Mouse (Mus musculus): Measurements from ENCODE around the gene Bicc1.

Gene Bicc1

DNA sequence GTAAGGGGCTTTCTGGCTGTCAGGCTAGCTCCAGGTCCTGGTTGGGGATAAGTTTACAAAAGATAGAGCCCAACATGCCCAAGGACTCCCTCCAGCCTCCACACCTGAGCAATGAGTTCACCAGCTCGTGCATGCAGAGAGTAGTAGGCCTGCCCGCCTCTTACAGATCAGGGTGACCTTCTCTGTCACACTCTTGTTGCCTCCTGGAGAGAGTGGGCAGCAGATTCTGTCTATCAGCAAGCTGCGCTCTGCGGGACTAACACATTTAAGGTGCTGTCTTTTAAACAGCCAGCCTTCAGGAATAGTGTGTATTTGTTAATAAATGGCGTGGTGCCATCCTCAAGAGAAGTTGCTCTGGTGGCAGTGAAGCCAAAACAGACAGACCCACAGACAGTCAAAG is 101.4 kb downstream of the Bicc1 start:
- ATAC-seq (ENCODE audit: low TSS enrichment): no peak

DNA sequence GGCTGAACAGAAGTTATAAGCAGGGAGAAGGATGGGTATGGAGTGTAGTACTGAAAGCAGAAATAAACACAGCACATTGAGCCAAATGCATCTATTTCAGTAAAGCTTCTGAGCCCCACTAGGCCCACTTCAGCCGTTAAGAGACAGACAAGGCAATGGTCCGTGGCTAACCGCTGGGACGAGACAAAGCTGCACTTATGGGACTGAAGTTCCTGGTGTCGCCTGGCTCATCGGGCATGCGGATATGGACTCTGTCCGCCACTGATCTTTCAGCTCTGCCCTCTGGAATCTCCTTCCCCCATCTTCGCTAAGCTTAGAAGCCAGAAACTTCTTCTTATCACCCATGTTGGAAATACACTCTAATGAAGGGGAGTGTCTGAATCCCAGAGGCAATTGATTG is 106.8 kb downstream of the Bicc1 start:
- ATAC-seq (ENCODE audit: low TSS enrichment): peak; percentile 72

DNA sequence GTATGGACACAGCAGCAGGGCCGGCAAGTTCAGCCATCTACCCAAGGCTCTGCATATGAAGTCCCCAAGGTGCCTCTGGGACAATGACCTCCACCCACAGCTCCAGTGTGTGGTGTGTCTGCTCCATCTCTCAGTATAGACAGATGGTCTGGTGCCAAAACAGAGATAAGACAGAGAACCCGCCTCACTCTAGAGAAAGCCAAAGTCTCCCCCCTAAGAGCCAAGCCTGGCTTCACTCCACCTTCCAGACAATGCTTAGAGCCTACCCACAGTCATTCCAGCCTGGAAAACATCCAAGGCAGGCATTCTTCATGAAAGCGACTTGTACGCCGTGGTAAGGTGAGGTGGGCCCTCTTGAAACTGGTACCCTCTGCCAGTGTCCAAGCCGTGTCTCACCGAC is 107.3 kb downstream of the Bicc1 start:
- peak; percentile 45 for ATAC-seq (ENCODE audit: low TSS enrichment)

DNA sequence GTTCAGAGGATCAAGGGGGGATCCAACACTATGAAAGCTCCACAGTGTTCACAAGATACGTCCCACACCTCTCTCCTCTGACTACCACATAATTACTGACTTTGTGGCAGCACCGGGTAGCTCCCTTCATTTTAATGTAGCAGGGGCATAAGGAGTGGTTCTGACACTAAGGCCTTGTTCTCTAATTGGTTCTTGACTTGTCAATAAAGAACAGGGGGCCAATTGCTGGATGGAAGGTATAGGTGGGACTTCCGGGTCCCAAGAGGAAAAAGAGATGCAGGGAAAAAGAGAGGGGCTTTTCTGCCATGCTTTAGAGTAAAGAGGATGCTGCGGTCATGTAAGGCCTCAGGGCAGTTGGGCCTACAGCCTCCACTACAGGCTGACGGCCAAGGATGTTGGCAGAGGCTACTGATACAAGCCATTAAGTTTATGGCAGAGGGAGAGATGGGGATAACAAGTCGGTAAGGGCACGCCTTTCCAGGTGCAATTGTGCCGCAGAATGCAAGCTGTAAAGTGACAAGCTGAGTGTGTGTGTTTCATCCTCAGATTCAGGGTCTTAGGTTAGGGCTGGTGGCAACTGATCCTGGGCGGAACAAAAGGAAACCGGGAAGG is 108.7 kb downstream of the Bicc1 start:
- ATAC-seq (ENCODE audit: low TSS enrichment): no peak

DNA sequence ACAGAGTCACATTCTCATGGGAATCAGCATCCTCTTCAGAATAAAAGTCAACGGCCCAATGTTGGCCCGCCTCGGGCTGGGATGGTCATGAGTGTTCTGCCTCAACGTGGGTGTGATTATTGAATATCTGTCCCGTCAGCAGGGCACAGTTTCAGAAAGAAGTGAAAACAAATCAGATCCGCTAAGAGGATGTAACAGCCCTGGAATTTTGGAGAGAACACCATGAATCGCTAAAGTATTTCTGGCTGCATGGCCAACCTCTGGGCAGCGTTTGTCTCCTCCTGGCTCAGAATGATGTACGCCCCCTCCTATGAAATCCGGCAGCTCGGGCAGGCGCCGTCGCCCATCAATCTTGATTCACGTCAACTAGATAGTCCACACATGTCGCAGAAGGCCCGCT is 110.2 kb downstream of the Bicc1 start:
- ATAC-seq (ENCODE audit: low TSS enrichment): no peak

DNA sequence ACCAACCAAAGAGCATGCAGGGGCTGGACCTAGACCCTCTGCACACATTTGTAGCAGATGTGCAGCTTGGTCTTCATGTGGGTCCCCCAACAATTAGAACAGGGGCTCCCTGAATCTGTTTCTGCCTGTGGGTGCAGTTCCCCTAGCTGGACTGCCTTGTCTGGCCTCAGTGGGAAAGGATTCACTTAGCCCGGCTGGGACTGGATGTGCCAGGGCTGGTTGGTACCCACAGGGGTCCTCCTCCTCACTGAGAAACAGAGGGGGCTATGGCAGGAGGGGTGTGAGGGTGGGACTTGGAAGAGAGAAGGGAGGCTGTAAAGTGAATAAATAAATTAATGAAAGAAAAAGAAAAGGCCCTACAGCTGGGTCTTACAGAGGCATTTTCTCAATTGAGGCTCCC is 115.1 kb downstream of the Bicc1 start:
- no peak for ATAC-seq (ENCODE audit: low TSS enrichment)

DNA sequence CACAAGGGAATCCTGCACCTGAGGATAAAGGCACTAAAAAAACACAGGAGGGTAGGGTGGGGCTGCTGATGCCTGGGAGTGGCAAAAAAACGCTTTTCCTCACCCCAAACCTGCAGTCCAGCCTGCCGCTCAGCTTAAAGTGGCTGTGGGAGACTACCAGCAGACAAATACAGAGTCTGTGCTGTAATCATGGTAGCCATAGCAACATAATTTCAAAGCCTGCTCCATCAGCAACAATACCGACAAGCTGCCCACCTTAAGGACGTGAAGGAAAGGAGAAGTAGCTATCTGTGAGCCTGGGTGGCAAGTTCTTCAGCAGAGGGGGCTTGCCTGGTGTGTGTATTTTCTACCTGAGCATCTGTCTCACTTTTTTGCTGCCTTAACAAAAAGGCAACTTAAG is 117.6 kb downstream of the Bicc1 start:
- ATAC-seq (ENCODE audit: low TSS enrichment): peak; percentile 59

DNA sequence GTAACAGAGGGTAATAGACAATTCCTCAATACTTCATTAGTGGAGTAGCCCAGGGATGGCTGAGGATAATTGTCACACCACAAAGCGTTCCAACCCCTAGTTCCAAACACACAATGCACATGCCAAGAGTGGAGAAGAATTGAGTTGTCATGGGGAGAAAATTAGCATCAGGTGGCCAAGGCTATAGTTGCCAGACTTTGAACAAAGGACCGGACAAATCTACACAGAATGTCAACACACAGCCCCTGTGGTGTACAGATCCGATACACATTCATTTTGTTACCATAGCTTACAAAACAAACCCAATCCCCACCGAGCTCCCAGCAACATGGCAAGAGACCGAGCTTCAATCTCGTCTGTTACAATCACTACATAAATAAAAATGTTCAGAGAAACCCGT is 123.0 kb downstream of the Bicc1 start:
- ATAC-seq (ENCODE audit: low TSS enrichment): no peak

DNA sequence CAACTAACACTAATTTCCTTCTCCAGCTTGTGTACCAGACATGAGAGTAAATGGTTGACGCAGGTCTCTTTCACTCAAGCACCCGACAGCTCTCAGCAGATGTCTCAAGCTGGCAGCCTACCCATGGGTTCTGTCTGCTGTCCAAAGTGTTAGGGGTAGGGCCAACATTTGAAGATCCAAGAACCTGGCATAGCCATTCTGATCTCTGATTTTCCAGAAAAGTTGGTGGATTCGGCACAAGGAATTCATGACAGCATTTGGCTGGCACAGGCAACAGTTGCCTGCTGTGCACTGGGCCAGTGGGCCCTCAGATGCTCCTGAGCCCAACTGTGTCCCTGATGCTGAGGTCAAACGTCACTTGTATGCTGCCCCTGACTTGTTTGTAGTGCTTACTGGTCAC is 130.5 kb downstream of the Bicc1 start:
- ATAC-seq (ENCODE audit: low TSS enrichment): no peak

DNA sequence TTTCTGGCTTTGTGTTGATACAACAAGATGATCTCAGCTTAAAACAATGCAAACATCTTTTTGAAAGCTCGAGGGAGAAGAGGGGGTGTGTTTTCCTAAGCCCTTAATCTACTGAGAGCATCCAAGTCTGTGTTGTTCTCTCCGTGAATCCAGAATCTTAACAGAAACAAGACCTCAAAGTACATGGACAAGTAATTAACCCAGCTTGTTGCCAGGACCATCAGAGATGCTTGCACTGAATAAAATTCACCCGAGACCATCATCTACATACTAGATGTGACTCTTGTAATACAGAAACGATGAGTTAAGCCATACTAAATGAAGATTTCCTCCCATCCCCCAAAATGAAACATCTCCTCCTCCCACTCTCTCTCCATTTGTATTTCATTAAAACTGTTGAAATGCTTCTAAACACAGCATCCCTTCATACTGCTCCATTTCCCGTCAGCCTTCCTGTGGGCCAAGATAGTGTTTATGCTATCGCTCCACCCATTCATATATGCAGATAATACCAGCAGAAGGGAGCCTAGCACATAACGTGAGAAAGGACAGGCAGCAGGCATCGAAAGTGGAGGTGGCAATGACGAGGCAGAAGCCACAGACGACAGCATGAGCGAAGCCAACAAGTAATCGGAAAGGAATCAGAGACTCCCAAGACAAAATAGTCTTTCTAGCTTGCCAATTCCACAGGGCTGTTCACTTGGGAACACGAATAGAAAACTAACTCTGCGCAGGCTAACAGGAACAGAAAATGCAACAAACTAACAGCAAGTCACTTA is 131.2 kb downstream of the Bicc1 start:
- ATAC-seq (ENCODE audit: low TSS enrichment): peak; percentile 38

DNA sequence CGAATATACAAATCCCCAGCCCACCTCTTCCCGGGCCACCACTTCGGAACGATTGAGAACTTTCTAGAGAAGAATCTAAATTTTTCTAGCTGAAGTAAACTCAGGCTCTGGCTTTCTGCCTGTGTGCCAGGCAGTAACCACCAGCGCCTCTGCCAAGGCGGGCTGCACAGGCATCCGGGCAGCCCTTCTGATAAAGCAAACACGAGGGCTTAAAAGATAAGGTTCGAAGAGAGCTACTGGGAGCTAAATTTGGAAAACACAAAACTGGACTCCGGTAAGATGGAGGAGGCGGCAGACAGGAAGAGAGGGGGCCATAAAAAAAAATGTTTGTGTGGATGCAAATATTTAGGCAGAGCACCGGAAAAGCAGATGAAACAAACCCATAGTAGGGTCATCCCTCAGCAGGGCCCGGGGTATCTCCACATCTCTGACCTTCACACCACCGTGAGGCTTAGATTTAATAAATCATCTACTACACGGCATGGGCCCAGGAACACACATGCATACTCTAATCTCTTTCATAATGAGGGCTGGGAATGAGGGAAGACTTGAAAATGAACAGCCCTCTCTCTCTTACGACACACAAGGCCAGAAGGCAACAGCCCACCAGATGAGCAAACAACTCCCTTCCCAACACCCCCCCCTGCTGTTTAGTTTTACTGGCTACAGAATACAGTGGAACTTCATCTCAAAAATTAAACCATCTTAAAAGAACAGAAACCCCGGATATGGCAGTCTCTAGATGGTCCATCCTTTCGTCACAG is 134.2 kb downstream of the Bicc1 start:
- peak; percentile 31; the same call in 1 of the 2 replicates for ATAC-seq (ENCODE audit: low TSS enrichment)

DNA sequence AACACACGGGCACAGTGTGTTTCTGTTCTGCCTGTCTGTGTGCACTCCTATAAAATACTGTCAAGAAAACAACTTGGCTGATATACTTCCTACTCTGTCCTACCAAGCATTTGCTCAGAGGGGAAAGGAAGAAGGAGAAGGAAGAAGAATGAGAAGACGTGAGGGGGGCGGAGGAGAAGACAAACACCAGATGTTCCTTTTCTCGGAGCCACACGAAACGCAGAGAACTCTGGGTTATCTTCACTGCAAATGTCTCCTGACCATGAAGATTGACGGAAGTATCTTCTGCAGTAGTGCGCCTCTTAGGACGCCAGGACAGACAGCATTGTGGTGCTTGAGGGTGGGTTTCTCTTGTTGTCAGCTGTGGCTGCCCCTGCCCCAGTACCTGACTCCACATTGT is 134.8 kb downstream of the Bicc1 start:
- peak; percentile 43 for ATAC-seq (ENCODE audit: low TSS enrichment)

DNA sequence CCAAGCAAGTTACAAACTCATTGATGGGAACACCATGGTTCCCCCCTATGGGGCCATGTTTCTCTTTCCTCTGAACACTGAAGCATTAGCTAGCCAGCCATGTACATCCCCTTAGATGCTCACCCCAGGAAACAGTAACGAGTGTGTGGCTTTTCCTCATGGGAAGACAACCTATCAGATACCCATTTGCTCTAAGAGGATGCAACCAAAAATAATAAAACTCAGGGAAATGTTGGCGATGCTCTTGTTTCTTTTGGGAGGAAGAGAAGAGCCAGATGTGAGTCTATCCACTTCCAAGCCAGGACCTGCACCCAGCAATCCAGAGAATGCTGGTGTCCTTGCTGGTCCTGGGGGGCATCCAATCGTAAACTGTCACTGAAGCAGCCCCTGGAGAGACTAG is 136.0 kb downstream of the Bicc1 start:
- ATAC-seq (ENCODE audit: low TSS enrichment): no peak

DNA sequence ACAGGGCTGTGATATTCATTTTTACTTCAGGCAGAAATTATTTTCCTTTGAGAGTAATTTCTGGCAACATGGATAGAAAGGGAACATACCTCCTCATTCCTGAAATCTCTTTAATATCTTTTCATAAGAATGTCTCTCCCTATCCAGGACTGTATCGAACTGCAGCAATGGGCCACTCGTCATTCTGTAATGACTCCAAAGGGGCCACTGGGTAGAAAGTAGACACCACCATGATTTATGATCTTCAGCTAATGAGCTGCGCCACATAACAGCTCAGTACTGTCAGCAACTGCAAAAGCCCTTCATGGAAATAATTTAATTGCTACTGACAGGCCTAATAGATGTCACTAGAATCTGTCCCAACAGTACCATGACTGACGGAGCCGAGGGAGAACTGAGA is 139.0 kb downstream of the Bicc1 start:
- ATAC-seq (ENCODE audit: low TSS enrichment): no peak

DNA sequence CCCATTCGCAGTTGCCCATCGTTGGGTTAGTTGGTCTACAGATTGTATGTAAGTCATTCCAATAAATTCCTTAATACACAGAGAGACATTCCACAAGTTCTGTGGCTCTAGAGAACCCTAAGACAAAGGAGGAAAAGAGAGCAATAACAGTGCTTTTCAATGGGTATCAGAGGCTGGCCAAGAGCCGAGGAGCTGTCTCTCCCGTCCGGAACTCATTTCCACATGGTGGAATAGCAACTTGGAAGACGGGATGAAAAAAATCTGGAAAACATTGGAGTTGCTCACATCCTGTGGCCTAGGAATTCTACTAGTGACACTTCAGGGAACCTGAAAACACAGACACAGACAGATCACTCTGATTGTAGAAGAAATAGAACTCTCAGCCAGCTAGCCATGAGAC is 139.7 kb downstream of the Bicc1 start:
- ATAC-seq (ENCODE audit: low TSS enrichment): no peak

DNA sequence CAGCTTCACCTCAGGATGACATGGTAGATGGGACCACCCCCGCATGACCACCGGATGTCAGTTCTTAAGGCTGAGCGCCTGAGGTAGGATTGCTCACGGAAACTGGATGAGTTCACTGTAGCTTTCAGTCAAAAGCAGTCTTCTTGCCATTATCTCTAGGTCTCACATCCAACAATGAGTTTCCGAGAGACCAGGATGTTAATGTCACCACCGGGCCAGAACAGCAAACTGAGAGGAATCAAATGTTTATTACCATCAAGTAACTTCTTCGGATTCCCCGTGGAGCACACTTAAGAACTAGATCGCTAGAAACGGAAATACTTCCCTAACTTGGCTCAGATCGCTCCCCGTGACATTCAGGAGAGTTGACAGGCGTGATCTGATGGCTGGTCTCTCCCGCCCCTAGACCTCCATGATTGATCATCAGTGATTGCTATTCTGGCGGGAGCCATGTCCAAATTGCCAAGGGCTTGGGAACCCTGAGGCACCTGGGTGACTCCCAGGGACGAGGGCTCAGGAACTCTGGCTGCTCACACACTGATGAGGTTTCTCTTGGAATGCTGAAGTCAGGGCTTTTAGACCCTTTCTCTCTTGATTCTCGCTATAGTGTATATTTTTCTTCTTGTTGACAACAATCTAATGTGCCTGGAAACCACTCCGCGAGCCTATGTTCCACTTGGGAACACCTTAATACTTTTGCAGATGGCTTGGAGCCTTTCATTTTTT is 149.6 kb downstream of the Bicc1 start:
- no peak for ATAC-seq (ENCODE audit: low TSS enrichment)

DNA sequence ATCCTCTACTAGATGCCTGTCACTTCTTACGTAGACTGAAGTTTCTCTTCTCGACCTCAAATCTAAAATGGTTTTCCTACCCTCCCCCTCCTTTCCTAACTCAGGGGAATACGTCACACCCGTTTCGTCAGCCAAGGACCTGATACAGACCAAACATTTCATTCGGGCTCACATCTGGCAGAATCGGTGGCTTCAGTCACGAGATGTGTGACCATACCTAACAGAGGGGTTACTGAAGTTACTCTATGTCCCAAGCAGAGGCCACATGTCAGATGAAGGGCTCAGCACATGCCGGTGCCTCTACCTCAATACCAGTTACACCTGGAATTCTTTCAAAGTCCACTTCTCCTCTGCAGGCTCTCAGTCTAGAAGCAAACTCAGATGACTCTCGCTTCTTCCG is 150.8 kb downstream of the Bicc1 start:
- ATAC-seq (ENCODE audit: low TSS enrichment): no peak

DNA sequence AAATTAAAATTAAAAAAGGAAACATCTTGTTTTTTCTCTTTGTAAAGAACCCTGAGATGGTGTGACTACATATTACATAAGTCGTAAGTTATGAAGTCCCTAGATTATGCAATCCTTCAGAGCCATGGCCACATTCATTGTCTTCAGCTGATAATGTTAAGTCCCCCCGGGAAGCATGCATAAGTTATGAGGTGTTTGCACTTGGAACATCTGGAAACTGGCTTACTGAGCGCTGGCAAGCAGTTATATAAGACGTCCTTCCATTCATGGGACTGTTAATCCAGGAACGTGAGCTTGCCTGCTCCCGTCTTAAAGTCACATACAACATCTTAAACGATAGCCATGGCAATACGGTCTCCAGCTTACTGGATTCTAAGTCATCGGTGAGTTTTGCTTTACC is 151.5 kb downstream of the Bicc1 start:
- ATAC-seq (ENCODE audit: low TSS enrichment): no peak

DNA sequence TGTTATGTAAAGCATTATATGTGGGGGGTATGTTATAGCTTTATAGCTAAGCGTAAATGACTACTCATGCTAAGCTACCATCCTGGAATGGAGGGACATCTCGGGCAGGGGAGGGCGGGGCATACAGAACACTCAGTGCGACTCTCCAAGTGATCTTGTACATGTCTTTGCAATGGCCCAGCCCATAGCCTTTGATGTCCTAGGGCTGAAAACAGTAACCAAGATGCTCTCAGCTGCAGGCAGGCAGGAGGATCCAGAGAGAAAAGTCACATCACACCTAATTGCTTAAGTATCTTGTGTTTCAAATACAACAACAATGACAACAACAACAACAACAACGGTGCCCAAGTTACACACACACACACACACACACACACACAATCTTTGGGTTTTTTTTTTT is 152.0 kb downstream of the Bicc1 start:
- ATAC-seq (ENCODE audit: low TSS enrichment): no peak

DNA sequence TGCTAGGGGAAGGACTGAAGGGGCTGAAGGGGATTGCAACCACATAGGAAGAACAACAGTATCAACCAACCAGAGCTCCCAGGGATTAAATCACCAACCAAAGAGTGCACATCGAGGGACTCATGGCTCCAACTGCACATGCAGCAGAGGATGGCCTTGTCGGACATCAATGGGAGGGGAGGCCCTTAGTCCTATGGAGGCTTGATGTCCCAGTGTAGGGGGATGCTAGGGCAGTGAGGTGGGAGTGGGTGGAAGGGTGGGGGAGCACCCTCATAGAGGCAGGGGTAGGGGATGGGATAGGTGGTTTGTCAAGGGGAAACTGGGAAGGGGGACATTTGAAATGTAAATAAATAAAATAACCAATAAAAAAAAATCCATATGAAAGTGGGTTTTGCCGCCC is 152.5 kb downstream of the Bicc1 start:
- ATAC-seq (ENCODE audit: low TSS enrichment): no peak

DNA sequence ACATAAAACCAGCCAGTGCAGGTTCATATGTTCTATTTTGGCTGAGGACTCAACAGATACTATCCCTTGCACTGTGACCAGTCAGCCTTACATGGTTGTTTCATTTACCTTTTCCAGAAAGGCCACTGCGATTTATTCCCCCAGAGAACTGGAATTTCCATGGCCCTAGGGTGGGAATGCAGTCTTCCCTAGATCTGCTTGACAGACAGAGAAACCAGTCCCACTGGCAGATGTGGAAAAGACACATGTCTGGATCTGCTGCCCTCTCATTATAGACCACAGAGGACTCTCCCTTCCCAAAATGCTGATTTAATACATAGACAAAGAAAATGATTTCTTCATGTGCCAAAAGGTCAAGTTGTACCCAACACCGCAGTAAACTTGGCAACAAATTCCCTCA is 156.6 kb downstream of the Bicc1 start:
- no peak for ATAC-seq (ENCODE audit: low TSS enrichment)

DNA sequence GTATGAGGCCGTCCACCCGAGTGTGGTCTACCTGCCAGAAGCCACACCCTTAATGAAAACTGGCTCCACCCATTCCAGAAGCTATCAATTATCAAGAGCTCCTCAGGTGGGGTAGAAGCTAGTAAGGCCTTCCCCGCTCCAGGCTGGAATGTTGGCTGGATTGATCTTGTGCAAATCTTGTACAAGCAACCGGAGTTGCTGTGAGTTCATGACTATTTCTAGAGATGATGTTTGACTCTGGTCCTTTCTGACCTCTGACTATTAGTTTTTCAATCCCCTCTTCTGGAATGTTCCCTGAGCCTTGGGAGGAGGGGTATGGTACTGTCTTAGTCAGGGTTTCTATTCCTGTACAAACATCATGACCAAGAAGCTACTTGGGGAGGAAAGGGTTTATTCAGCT is 157.3 kb downstream of the Bicc1 start:
- ATAC-seq (ENCODE audit: low TSS enrichment): no peak
